Mouse (Mus musculus) embryonic facial prominence, embryonic 13.5 days (tissue): Measurements from ENCODE around the gene Sox15. TPM values are rescaled to one million over a fixed set of nuclear protein-coding genes. Genes with fewer than 3 reads are reported as not detected.
"Not testable (repeated sequence)": the region's sequence is repeated elsewhere in the genome, so short reads cannot be mapped to it uniquely, and the experiment has no call there.

Experiments used
- ATAC-seq: fragments of 200-750 bp; cut with Nextera tagmentation; 2 replicates; pipeline ENCODE4 v1.8.0; 2017; ENCODE audit warnings: low read depth; ENCODE audit not compliant: insufficient number of reproducible peaks, insufficient read depth, low FRiP score, low TSS enrichment
- H3K27ac ChIP-seq: fragments of 300-500 bp; sonication (generic); 2 replicates; pipeline ENCODE4 v1.5.1; 2015; ENCODE audit warnings: moderate library complexity, mild to moderate bottlenecking, inconsistent platforms
- H3K27me3 ChIP-seq: fragments of 300-500 bp; sonication (generic); 2 replicates; pipeline ENCODE4 v1.6.1; 2015; ENCODE audit warnings: mild to moderate bottlenecking, inconsistent platforms
- H3K36me3 ChIP-seq: fragments of 300-500 bp; sonication (generic); 2 replicates; pipeline ENCODE4 v1.6.1; 2015; ENCODE audit warnings: mild to moderate bottlenecking, inconsistent platforms
- H3K4me1 ChIP-seq: fragments of 300-500 bp; sonication (generic); 2 replicates; pipeline ENCODE4 v1.6.1; 2015; ENCODE audit warnings: inconsistent platforms
- H3K4me2 ChIP-seq: fragments of 300-500 bp; sonication (generic); 2 replicates; pipeline ENCODE4 v1.6.1; 2015; ENCODE audit warnings: moderate library complexity, mild to moderate bottlenecking, inconsistent platforms
- H3K4me3 ChIP-seq: fragments of 300-500 bp; sonication (generic); 2 replicates; pipeline ENCODE4 v1.5.1; 2015; ENCODE audit warnings: mild to moderate bottlenecking, inconsistent platforms
- H3K9ac ChIP-seq: fragments of 300-500 bp; sonication (generic); 2 replicates; pipeline ENCODE4 v1.6.1; 2015; ENCODE audit warnings: mild to moderate bottlenecking, inconsistent platforms
- H3K9me3 ChIP-seq: fragments of 300-500 bp; sonication (generic); 2 replicates; pipeline ENCODE4 v1.6.1; 2016; ENCODE audit warnings: inconsistent platforms
- WGBS: fragments of 180-500 bp; shearing (Covaris S2); methylation state at CpG from one replicate; pipeline ENCODE4 v1.1.7; 2015; ENCODE audit warnings: mixed read lengths; 5-methylcytosine and 5-hydroxymethylcytosine counted together
- polyA plus RNA-seq: library from polyadenylated mRNA; unstranded; fragments of >200 nt; fragmentation: Nextera tagmentation; extraction: Ambion mirVana; gene quantifications from 2 replicates; pipeline ENCODE4 v1.2.1, GENCODE M21; 2015

Gene Sox15
- polyA plus RNA-seq = 0.41 and 0.63 TPM in 2 replicates

GRCm38 (mm10) chr11:69655264-69656064 lies at the start of gene Sox15:
Gene Sox15, plus strand, starts transcription at chr11:69655314.
- Histone ChIP-seq H3K9ac (peak within 1 kb of the TSS; percentile 56), H3K36me3 (peaks cover 74% of the 10 kb centered on the region), H3K27ac (peak within 1 kb of the TSS; percentile 66), H3K9me3 (no peaks in the 10 kb centered on the region), H3K4me2 (peak within 1 kb of the TSS; percentile 32), H3K4me3 (0 out of 2 replicates have a peak within 1 kb of the TSS, but pooled peaks have one; percentile 7), H3K27me3 (no peaks in the 10 kb centered on the region), H3K4me1 (peaks cover 28% of the 10 kb centered on the region)
- peak; percentile 69 for ATAC-seq
- WGBS = 19% methylated on average over 34 of the region's 34 CpGs

GRCm38 (mm10) chr11:69605726-69606490 lies 49.2 kb upstream of the Sox15 start, which contains the start of gene Atp1b2:
Gene Atp1b2, minus strand, starts transcription at chr11:69605942.
- H3K9ac ChIP-seq = peak within 1 kb of the TSS; percentile 82
- peak; percentile 86 for ATAC-seq
- WGBS = 2% methylated on average over 32 of the region's 32 CpGs
- 0 out of 2 replicates have a peak, but pooled peaks cover 5% of the 10 kb centered on the region for H3K36me3 ChIP-seq
- no peaks in the 10 kb centered on the region for H3K9me3 ChIP-seq
- H3K4me2 ChIP-seq = peak within 1 kb of the TSS; percentile 100
- H3K4me3 ChIP-seq = peak within 1 kb of the TSS; percentile 62
- peak within 1 kb of the TSS; percentile 60 for H3K27ac ChIP-seq
- H3K4me1 ChIP-seq = peaks cover 24% of the 10 kb centered on the region
- H3K27me3 ChIP-seq = peaks cover 26% of the 10 kb centered on the region

- Histone ChIP-seq H3K4me3 (peak overlapping the region; percentile 62), H3K9ac (peak overlapping the region; percentile 82), H3K4me2 (peak overlapping the region; percentile 100), H3K4me1 (peaks cover 24% of the 10 kb centered on the region), H3K36me3 (0 out of 2 replicates have a peak, but pooled peaks cover 3% of the 10 kb centered on the region), H3K27ac (peak overlapping the region; percentile 60), H3K9me3 (no peaks in the 10 kb centered on the region), H3K27me3 (peaks cover 26% of the 10 kb centered on the region)
- whole genome bisulfite sequencing = 47% methylated on average over 2 of the region's 2 CpGs
- ATAC-seq = no peak
These were observed 48.7 kb upstream of the Sox15 start for GRCm38 (mm10) chr11:69606491-69606795.

- Histone ChIP-seq H3K9ac (no peak overlapping the region), H3K27me3 (peaks cover 26% of the 10 kb centered on the region), H3K27ac (no peak overlapping the region), H3K9me3 (no peaks in the 10 kb centered on the region), H3K4me1 (peaks cover 22% of the 10 kb centered on the region), H3K36me3 (no peaks in the 10 kb centered on the region), H3K4me2 (no peak overlapping the region), H3K4me3 (no peak overlapping the region)
- WGBS = 84% methylated on average over 2 of the region's 2 CpGs
- ATAC-seq = no peak
These were observed 48.3 kb upstream of the Sox15 start for GRCm38 (mm10) chr11:69606832-69607231.

GRCm38 (mm10) chr11:69608525-69608924 lies 46.6 kb upstream of the Sox15 start:
- ATAC-seq = no peak

GRCm38 (mm10) chr11:69609416-69609815 lies 45.7 kb upstream of the Sox15 start:
- Histone ChIP-seq H3K4me3 (no peak overlapping the region), H3K27me3 (peaks cover 10% of the 10 kb centered on the region), H3K9me3 (no peaks in the 10 kb centered on the region), H3K36me3 (no peaks in the 10 kb centered on the region), H3K9ac (no peak overlapping the region), H3K4me2 (no peak overlapping the region), H3K4me1 (peaks cover 18% of the 10 kb centered on the region), H3K27ac (no peak overlapping the region)
- 59% methylated on average over 7 of the region's 7 CpGs for WGBS
- no peak for ATAC-seq

More at GRCm38 (mm10) chr11:69608525-69608924, 46.6 kb upstream of the Sox15 start:
- Histone ChIP-seq H3K27ac (no peak overlapping the region), H3K4me2 (no peak overlapping the region), H3K27me3 (peaks cover 19% of the 10 kb centered on the region), H3K4me1 (peaks cover 22% of the 10 kb centered on the region), H3K4me3 (no peak overlapping the region), H3K9me3 (no peaks in the 10 kb centered on the region), H3K36me3 (no peaks in the 10 kb centered on the region), H3K9ac (no peak overlapping the region)
- 94% methylated on average over 3 of the region's 3 CpGs for WGBS

GRCm38 (mm10) chr11:69610899-69611298 lies 44.2 kb upstream of the Sox15 start:
- Histone ChIP-seq H3K9me3 (no peaks in the 10 kb centered on the region), H3K4me3 (no peak overlapping the region), H3K27ac (no peak overlapping the region), H3K9ac (no peak overlapping the region), H3K4me2 (no peak overlapping the region; the same call in 1 of the 2 replicates), H3K27me3 (no peaks in the 10 kb centered on the region), H3K4me1 (peaks cover 8% of the 10 kb centered on the region), H3K36me3 (no peaks in the 10 kb centered on the region)
- ATAC-seq = no peak
- 56% methylated on average over 4 of the region's 4 CpGs for WGBS

- H3K4me3 ChIP-seq = peak overlapping the region; percentile 1; the same call in 1 of the 2 replicates
- no peak for ATAC-seq
These were observed 41.4 kb upstream of the Sox15 start for GRCm38 (mm10) chr11:69613553-69614256.

GRCm38 (mm10) chr11:69614257-69614588 lies 40.9 kb upstream of the Sox15 start:
- H3K9me3 ChIP-seq, H3K27ac ChIP-seq, H3K36me3 ChIP-seq, ATAC-seq, H3K9ac ChIP-seq, H3K27me3 ChIP-seq, H3K4me1 ChIP-seq: not testable (repeated sequence)
- Histone ChIP-seq H3K4me2 (peak overlapping the region; percentile 33), H3K4me3 (peak overlapping the region; percentile 1; the same call in 1 of the 2 replicates)
- 53% methylated on average over 11 of the region's 11 CpGs for WGBS

More at GRCm38 (mm10) chr11:69613553-69614256, 41.4 kb upstream of the Sox15 start:
- Histone ChIP-seq H3K27ac (no peak overlapping the region), H3K4me2 (peak overlapping the region; percentile 33), H3K9me3 (no peaks in the 10 kb centered on the region), H3K36me3 (no peaks in the 10 kb centered on the region), H3K9ac (no peak overlapping the region), H3K27me3 (no peaks in the 10 kb centered on the region), H3K4me1 (peaks cover 3% of the 10 kb centered on the region; the same call in 1 of the 2 replicates)
- 12% methylated on average over 19 of the region's 19 CpGs for WGBS

- no peaks in the 10 kb centered on the region for H3K9me3 ChIP-seq
- no peaks in the 10 kb centered on the region for H3K27me3 ChIP-seq
- WGBS = 44% methylated on average over 10 of the region's 10 CpGs
- no peak overlapping the region for H3K4me3 ChIP-seq
- ATAC-seq = no peak
- peaks cover 3% of the 10 kb centered on the region; the same call in 1 of the 2 replicates for H3K4me1 ChIP-seq
- peak overlapping the region; percentile 45; the same call in 1 of the 2 replicates for H3K9ac ChIP-seq
- no peak overlapping the region for H3K27ac ChIP-seq
- no peaks in the 10 kb centered on the region for H3K36me3 ChIP-seq
- no peak overlapping the region for H3K4me2 ChIP-seq
These were observed 38.3 kb upstream of the Sox15 start for GRCm38 (mm10) chr11:69616781-69617180.

GRCm38 (mm10) chr11:69617805-69618204 lies 37.3 kb upstream of the Sox15 start, which contains the start of gene Shbg:
Gene Shbg, minus strand, starts transcription at chr11:69617905.
- Histone ChIP-seq H3K4me2 (no peak within 1 kb of the TSS), H3K4me1 (peaks cover 7% of the 10 kb centered on the region), H3K36me3 (no peaks in the 10 kb centered on the region), H3K27me3 (no peaks in the 10 kb centered on the region), H3K4me3 (no peak within 1 kb of the TSS), H3K9ac (peak within 1 kb of the TSS; percentile 45; the same call in 1 of the 2 replicates), H3K9me3 (no peaks in the 10 kb centered on the region), H3K27ac (no peak within 1 kb of the TSS)
- WGBS = 64% methylated on average over 5 of the region's 5 CpGs
- ATAC-seq = no peak
